Mouse (Mus musculus) ES-E14 (cell line): ENCODE results near the gene Dkk2. TPM values are rescaled to one million over a fixed set of nuclear protein-coding genes. Genes with fewer than 3 reads are reported as not detected.
"Not testable (repeated sequence)": the region's sequence is repeated elsewhere in the genome, so short reads cannot be mapped to it uniquely, and the experiment has no call there.

ENCODE experiments used
- DNase-seq: peaks from one replicate; pipeline ENCODE4 v3.0.0-alpha.2; 2013; ENCODE audit warnings: low read depth, low spot score
- H3K27ac ChIP-seq: 2 replicates; pipeline ENCODE4 v1.5.1; 2012; ENCODE audit warnings: low read depth, mild to moderate bottlenecking, low read length, moderate library complexity, mixed read lengths; ENCODE audit not compliant: poor library complexity, insufficient read depth, severe bottlenecking
- H3K36me3 ChIP-seq: 2 replicates; pipeline ENCODE4 v1.6.1; 2012; ENCODE audit warnings: mild to moderate bottlenecking, low read length, moderate library complexity, mixed read lengths; ENCODE audit not compliant: control insufficient read depth, poor library complexity, insufficient read depth, severe bottlenecking
- H3K4me1 ChIP-seq, 2 experiments: fragments of 150-350 bp in 1 of 2; sonication (generic) in 1 of 2; 2 replicates each; pipeline ENCODE4 v1.6.1; 2012; ENCODE audit warnings: low read length in 2 of 2, mild to moderate bottlenecking in 1 of 2, mixed read lengths in 1 of 2; ENCODE audit not compliant: control insufficient read depth in 2 of 2, insufficient read depth in 2 of 2, poor library complexity in 1 of 2
- H3K4me3 ChIP-seq, 2 experiments: fragments of 150-350 bp in 1 of 2; sonication (generic) in 1 of 2; 2 replicates each; pipeline ENCODE4 v1.5.1; 2012; ENCODE audit warnings: low read length in 2 of 2, low read depth in 1 of 2, mild to moderate bottlenecking in 1 of 2, mixed read lengths in 1 of 2; ENCODE audit not compliant: insufficient read depth in 1 of 2, poor library complexity in 1 of 2, severe bottlenecking in 1 of 2
- H3K9ac ChIP-seq: 2 replicates; pipeline ENCODE4 v1.6.1; 2012; ENCODE audit warnings: low read depth, mild to moderate bottlenecking, low read length, mixed read lengths; ENCODE audit not compliant: poor library complexity, insufficient read depth, severe bottlenecking
- H3K9me3 ChIP-seq: fragments of 150-350 bp; sonication (generic); 2 replicates; pipeline ENCODE4 v1.6.1; 2012; ENCODE audit warnings: low read depth, mild to moderate bottlenecking, low read length; ENCODE audit not compliant: control insufficient read depth, insufficient read depth
- CHD2 ChIP-seq: IDR thresholded peaks from 2 replicates; pipeline ENCODE4 v1.6.1; 2014; ENCODE audit warnings: mild to moderate bottlenecking, low read depth, low read length, inconsistent platforms
- HCFC1 ChIP-seq: IDR thresholded peaks from 2 replicates; pipeline ENCODE4 v1.6.1; 2012; ENCODE audit warnings: low read length, inconsistent platforms, borderline replicate concordance; ENCODE audit not compliant: insufficient read depth
- MAFK ChIP-seq: IDR thresholded peaks from 2 replicates; pipeline ENCODE4 v1.6.1; 2014; ENCODE audit warnings: mild to moderate bottlenecking, low read depth, low read length, inconsistent platforms; ENCODE audit not compliant: insufficient read depth
- ZC3H11A ChIP-seq: IDR thresholded peaks from 2 replicates; pipeline ENCODE4 v1.6.1; 2012; ENCODE audit warnings: low read depth, mild to moderate bottlenecking, inconsistent platforms, low read length, borderline replicate concordance
- ZNF384 ChIP-seq: IDR thresholded peaks from 2 replicates; pipeline ENCODE4 v1.6.1; 2012; ENCODE audit warnings: low read depth, low read length, inconsistent platforms
- in situ Hi-C, 2 experiments: fragments of 600-800 bp; cut with MboI; formaldehyde crosslinking; loops; one replicate each; pipeline ENCODE4 v1.15.1; 2025; ENCODE audit warnings: low sequenced_read_pairs in 2 of 2, inconsistent platforms in 1 of 2; ENCODE audit not compliant: unreplicated experiment in 2 of 2
- total RNA-seq: library from RNA; depleted of rRNA; stranded (reverse); fragments of 300-350 nt; gene quantifications from 2 replicates; pipeline ENCODE4 v1.2.3, GENCODE M21; 2012; rRNA removed

Gene Dkk2
- total RNA-seq: 0.16 and 1.1 TPM in 2 replicates

GRCm38 (mm10) chr3:132085112-132085822 lies at the start of gene Dkk2:
Gene Dkk2 (plus strand): TSS chr3:132085292.
- no peak within 1 kb of the TSS for H3K27ac ChIP-seq
- no peak within 1 kb of the TSS for H3K9ac ChIP-seq
- TF ChIP-seq ZNF384: no peak
- TF ChIP-seq CHD2: no peak
- TF ChIP-seq HCFC1: no peak
- no peak for TF ChIP-seq ZC3H11A
- TF ChIP-seq MAFK: no peak
- in situ Hi-C loops: no loop called here
- H3K36me3 ChIP-seq: no peaks in the 10 kb centered on the region
- peak within 1 kb of the TSS; percentile 41 to 44 for H3K4me3 ChIP-seq
- H3K4me1 ChIP-seq: no peaks in the 10 kb centered on the region; a peak in 1 of 4 replicates
- DNase-seq: no peak
- H3K9me3 ChIP-seq: no peaks in the 10 kb centered on the region

GRCm38 (mm10) chr3:132036704-132037103 lies 48.4 kb upstream of the Dkk2 start:
- Histone ChIP-seq H3K36me3 (no peaks in the 10 kb centered on the region), H3K9ac (no peak overlapping the region), H3K27ac (no peak overlapping the region), H3K4me1 (no peaks in the 10 kb centered on the region), H3K9me3 (no peaks in the 10 kb centered on the region), H3K4me3 (no peak overlapping the region)
- no peak for DNase-seq
- in situ Hi-C loops: no loop called here
- TF ChIP-seq MAFK (no peak), ZC3H11A (no peak), CHD2 (no peak), ZNF384 (no peak), HCFC1 (no peak)

GRCm38 (mm10) chr3:132037670-132038069 lies 47.4 kb upstream of the Dkk2 start:
- TF ChIP-seq ZC3H11A: no peak
- no peak for TF ChIP-seq CHD2
- no peak for TF ChIP-seq ZNF384
- TF ChIP-seq MAFK: no peak
- TF ChIP-seq HCFC1: no peak
- H3K4me1 ChIP-seq: no peaks in the 10 kb centered on the region
- H3K4me3 ChIP-seq: no peak overlapping the region
- H3K9me3 ChIP-seq: no peaks in the 10 kb centered on the region
- H3K36me3 ChIP-seq: no peaks in the 10 kb centered on the region
- no peak overlapping the region for H3K27ac ChIP-seq
- DNase-seq: no peak
- in situ Hi-C loops: no loop called here
- no peak overlapping the region for H3K9ac ChIP-seq

GRCm38 (mm10) chr3:132040066-132040465 lies 45.0 kb upstream of the Dkk2 start:
- Histone ChIP-seq H3K9me3 (no peaks in the 10 kb centered on the region), H3K4me1 (no peaks in the 10 kb centered on the region), H3K4me3 (no peak overlapping the region), H3K36me3 (no peaks in the 10 kb centered on the region), H3K9ac (no peak overlapping the region), H3K27ac (no peak overlapping the region)
- TF ChIP-seq ZC3H11A (no peak), ZNF384 (no peak), MAFK (no peak), HCFC1 (no peak), CHD2 (no peak)
- in situ Hi-C loops: no loop called here
- DNase-seq: no peak

- in situ Hi-C loops: no loop called here
- Histone ChIP-seq H3K4me1 (no peaks in the 10 kb centered on the region), H3K9ac (no peak overlapping the region), H3K4me3 (no peak overlapping the region), H3K27ac (no peak overlapping the region), H3K9me3 (no peaks in the 10 kb centered on the region), H3K36me3 (no peaks in the 10 kb centered on the region)
- no peak for DNase-seq
- no peak for TF ChIP-seq CHD2
Measured at GRCm38 (mm10) chr3:132050884-132051457, 34.1 kb upstream of the Dkk2 start.

- in situ Hi-C loops, DNase-seq, H3K4me1 ChIP-seq, H3K27ac ChIP-seq, H3K36me3 ChIP-seq, H3K9me3 ChIP-seq, H3K9ac ChIP-seq, H3K4me3 ChIP-seq: not testable (repeated sequence)
Measured at GRCm38 (mm10) chr3:132062816-132063215, 22.3 kb upstream of the Dkk2 start.
